Mouse (Mus musculus) yolk sac, embryonic 10.5 days (tissue): ENCODE data around the gene Mitd1.

Experiments
- DNase-seq: peaks from one replicate; pipeline ENCODE4 v3.0.0-alpha.2; 2017; ENCODE audit warnings: low spot score

Mitd1 gene

GRCm38 (mm10) chr1:37890025-37890652 is at the start of gene Mitd1, which contains the start of gene Mrpl30:
Gene Mitd1, minus strand, starts transcription at chr1:37890411.
Gene Mrpl30, plus strand, starts transcription at chr1:37890477.
- peak; percentile 87 for DNase-seq

- peak; percentile 5 for DNase-seq
Measured at GRCm38 (mm10) chr1:37931806-37932205, 41.6 kb upstream of the Mitd1 start.

GRCm38 (mm10) chr1:37925971-37926370 is 35.8 kb upstream of the Mitd1 start:
- no peak for DNase-seq

GRCm38 (mm10) chr1:37922536-37922935 is 32.3 kb upstream of the Mitd1 start:
- no peak for DNase-seq

GRCm38 (mm10) chr1:37918096-37918495 is 27.9 kb upstream of the Mitd1 start:
- DNase-seq: no peak

GRCm38 (mm10) chr1:37917666-37918065 is 27.5 kb upstream of the Mitd1 start:
- no peak for DNase-seq

GRCm38 (mm10) chr1:37916393-37916792 is 26.2 kb upstream of the Mitd1 start, which contains the start of gene Lyg2:
Gene Lyg2, minus strand, starts transcription at chr1:37916493.
- DNase-seq: no peak

GRCm38 (mm10) chr1:37912751-37913150 is 22.5 kb upstream of the Mitd1 start:
- no peak for DNase-seq

GRCm38 (mm10) chr1:37903178-37903577 is 13.0 kb upstream of the Mitd1 start:
- no peak for DNase-seq

- DNase-seq: no peak
Measured at GRCm38 (mm10) chr1:37900288-37900687, 10.1 kb upstream of the Mitd1 start.

GRCm38 (mm10) chr1:37899816-37900215 is 9.6 kb upstream of the Mitd1 start:
- no peak for DNase-seq

- no peak for DNase-seq
Measured at GRCm38 (mm10) chr1:37894606-37895005, 4.4 kb upstream of the Mitd1 start.

GRCm38 (mm10) chr1:37891400-37891799 is 1.2 kb upstream of the Mitd1 start:
- DNase-seq: no peak

GRCm38 (mm10) chr1:37889206-37889605 is 1.0 kb downstream of the Mitd1 start:
- no peak for DNase-seq

- DNase-seq: no peak
Measured at GRCm38 (mm10) chr1:37884451-37884850, 5.8 kb downstream of the Mitd1 start.

- no peak for DNase-seq
Measured at GRCm38 (mm10) chr1:37883411-37883810, 6.8 kb downstream of the Mitd1 start.

- DNase-seq: no peak
Measured at GRCm38 (mm10) chr1:37877736-37878460, 12.3 kb downstream of the Mitd1 start.

GRCm38 (mm10) chr1:37873157-37873556 is 17.1 kb downstream of the Mitd1 start:
- no peak for DNase-seq

- peak; percentile 90 for DNase-seq
Measured at GRCm38 (mm10) chr1:37872131-37873067, 17.8 kb downstream of the Mitd1 start.

- DNase-seq: no peak
Measured at GRCm38 (mm10) chr1:37871704-37872103, 18.5 kb downstream of the Mitd1 start, which contains the start of gene Lipt1. Gene Lipt1, plus strand, starts transcription at chr1:37871738.

- DNase-seq: no peak
Measured at GRCm38 (mm10) chr1:37869362-37869761, 20.8 kb downstream of the Mitd1 start.

- DNase-seq: no peak
Measured at GRCm38 (mm10) chr1:37868640-37869039, 21.6 kb downstream of the Mitd1 start.
